Mouse (Mus musculus): ENCODE results near the gene Alk. TPM values are rescaled to one million over a fixed set of nuclear protein-coding genes. Genes with fewer than 3 reads are reported as not detected.

The Alk gene
- total and polyA plus RNA-seq, 2 experiments: not detected

DNA sequence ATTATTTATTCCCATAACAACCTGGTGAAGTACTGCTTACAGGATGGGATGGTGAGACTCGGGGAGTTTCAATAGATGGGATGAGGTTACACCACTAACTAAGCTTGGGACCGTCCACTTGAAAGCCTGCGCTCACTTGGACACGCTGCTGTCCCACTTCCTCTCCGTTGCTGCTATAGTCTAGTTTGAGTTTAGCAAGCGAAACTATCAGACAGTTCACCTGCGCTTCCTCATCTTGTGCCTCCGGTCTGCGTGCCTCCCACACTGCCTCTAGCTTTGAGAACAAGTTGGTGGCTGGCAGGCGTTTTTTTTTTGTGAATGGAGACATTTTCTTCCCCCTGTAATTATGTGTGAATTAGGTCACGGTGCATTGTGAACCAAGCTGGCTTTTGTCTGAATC, 639.8 kb downstream of the Alk start:
- H3K9ac ChIP-seq (ENCODE audit: low read depth, low read length): no peak overlapping the region
- no peaks in the 10 kb centered on the region for H3K27me3 ChIP-seq (ENCODE audit: control insufficient read depth, insufficient read depth, low read length)
- no peak for DNase-seq (ENCODE audit: extremely low read depth, low read depth, low spot score)
- H3K27ac ChIP-seq (replicated peaks; ENCODE audit: insufficient read depth, low read depth, low read length): no peak overlapping the region
- no peaks in the 10 kb centered on the region for H3K36me3 ChIP-seq (ENCODE audit: control insufficient read depth, insufficient read depth, low read length)
- WGBS: 72% methylated on average over 11 of the region's 11 CpGs
- no peaks in the 10 kb centered on the region for H3K4me1 ChIP-seq (ENCODE audit: control insufficient read depth, insufficient read depth, low read length)
- no peaks in the 10 kb centered on the region for H3K79me2 ChIP-seq (ENCODE audit: control insufficient read depth, insufficient read depth, low read length)
- no peak overlapping the region for H3K4me3 ChIP-seq (ENCODE audit: insufficient read depth, low read depth, low read length)
- TF ChIP-seq POLR2A (IDR thresholded peaks at IDR 0.05; ENCODE audit: extremely low read depth, insufficient read depth, low read length) (no peak), CTCF (IDR thresholded peaks at IDR 0.05; ENCODE audit: low read depth, low read length) (no peak)

DNA sequence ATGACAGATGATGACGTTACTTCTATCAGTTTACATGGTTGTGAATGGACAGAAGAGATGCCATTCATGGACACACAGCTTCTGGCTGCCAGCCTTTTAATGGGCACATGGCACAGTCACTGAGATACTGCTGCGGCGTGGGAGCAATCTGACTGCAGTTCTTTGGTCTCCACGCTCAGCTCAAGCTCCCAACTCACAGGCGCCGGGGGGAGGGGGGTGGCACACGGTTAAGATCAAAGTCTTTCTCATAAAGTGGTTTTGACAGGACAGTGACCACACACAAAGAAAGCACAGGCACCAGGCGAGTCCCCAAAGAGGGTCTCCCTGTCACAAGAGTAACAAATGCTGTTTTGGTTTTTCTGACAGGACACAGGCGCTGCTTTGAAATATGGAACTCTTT, 641.7 kb downstream of the Alk start:
- Histone ChIP-seq H3K27me3 (ENCODE audit: control insufficient read depth, insufficient read depth, low read length) (no peaks in the 10 kb centered on the region), H3K9ac (ENCODE audit: low read depth, low read length) (no peak overlapping the region), H3K79me2 (ENCODE audit: control insufficient read depth, insufficient read depth, low read length) (no peaks in the 10 kb centered on the region), H3K36me3 (ENCODE audit: control insufficient read depth, insufficient read depth, low read length) (no peaks in the 10 kb centered on the region), H3K4me3 (ENCODE audit: insufficient read depth, low read depth, low read length) (no peak overlapping the region), H3K27ac (replicated peaks; ENCODE audit: insufficient read depth, low read depth, low read length) (no peak overlapping the region), H3K4me1 (ENCODE audit: control insufficient read depth, insufficient read depth, low read length) (no peaks in the 10 kb centered on the region)
- TF ChIP-seq POLR2A (IDR thresholded peaks at IDR 0.05; ENCODE audit: extremely low read depth, insufficient read depth, low read length) (no peak), CTCF (IDR thresholded peaks at IDR 0.05; ENCODE audit: low read depth, low read length) (no peak)
- WGBS: 75% methylated on average over 9 of the region's 9 CpGs
- no peak for DNase-seq (ENCODE audit: extremely low read depth, low read depth, low spot score)

DNA sequence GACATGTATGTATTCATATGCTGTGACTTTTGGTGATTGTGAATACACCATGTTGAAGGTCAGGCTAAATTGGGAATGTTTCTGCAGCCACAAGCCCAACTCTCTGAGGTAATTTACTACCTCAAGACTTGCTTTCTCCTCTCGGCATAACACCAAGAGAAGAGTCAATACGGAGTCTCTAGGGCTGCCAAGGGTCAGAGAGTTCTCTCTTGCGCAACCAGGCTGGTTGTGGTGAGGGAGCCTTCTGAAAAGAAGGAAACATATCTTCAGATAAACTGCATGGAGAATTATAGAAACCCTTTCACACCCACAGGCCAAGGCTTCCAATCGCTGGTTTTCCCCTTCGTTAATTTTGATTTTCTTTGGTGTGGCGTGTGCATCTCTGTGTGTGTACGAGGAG, 649.4 kb downstream of the Alk start:
- Histone ChIP-seq H3K9ac (ENCODE audit: low read depth, low read length) (no peak overlapping the region), H3K36me3 (ENCODE audit: control insufficient read depth, insufficient read depth, low read length) (no peaks in the 10 kb centered on the region), H3K4me1 (ENCODE audit: control insufficient read depth, insufficient read depth, low read length) (no peaks in the 10 kb centered on the region), H3K4me3 (ENCODE audit: insufficient read depth, low read depth, low read length) (no peak overlapping the region), H3K27ac (replicated peaks; ENCODE audit: insufficient read depth, low read depth, low read length) (no peak overlapping the region), H3K79me2 (ENCODE audit: control insufficient read depth, insufficient read depth, low read length) (no peaks in the 10 kb centered on the region), H3K27me3 (ENCODE audit: control insufficient read depth, insufficient read depth, low read length) (no peaks in the 10 kb centered on the region)
- 69% methylated on average over 7 of the region's 7 CpGs for WGBS
- DNase-seq (ENCODE audit: extremely low read depth, low read depth, low spot score): peak; percentile 64
- no peak for TF ChIP-seq POLR2A (IDR thresholded peaks at IDR 0.05; ENCODE audit: extremely low read depth, insufficient read depth, low read length)

DNA sequence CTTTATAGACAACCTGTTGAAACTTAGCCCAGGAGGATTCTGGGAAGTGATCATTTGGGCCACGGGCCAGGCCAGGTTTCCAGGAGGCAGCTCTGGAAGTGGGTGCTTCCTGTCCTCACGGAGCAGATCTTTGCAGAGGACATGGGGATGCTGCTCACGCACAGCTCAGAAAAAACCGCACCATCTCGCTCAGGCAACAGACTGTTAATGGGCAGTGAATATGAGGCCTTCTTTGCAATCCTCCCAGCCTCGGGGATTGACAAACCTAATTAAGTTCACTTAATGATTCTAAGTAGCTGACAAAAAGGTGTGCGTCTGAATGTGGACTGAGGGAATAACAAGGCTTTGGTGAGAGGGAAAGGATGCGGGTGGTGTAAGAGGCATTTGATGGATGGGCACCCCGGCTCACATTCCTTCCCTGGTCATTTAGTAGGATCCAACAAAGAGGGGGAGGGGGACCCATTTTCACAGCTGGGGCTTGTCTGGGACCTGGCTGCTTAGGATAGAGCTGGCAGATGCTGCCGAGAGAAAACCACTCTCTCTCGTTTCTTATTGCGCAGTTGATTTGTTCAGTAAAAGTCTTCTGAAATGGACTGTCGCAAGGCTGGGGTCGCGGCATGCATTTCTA, 650.1 kb downstream of the Alk start:
- no peak for TF ChIP-seq CTCF (IDR thresholded peaks at IDR 0.05; ENCODE audit: low read depth, low read length)
- no peak for TF ChIP-seq POLR2A (IDR thresholded peaks at IDR 0.05; ENCODE audit: extremely low read depth, insufficient read depth, low read length)
- DNase-seq (ENCODE audit: extremely low read depth, low read depth, low spot score): peak; percentile 7
- Histone ChIP-seq H3K4me1 (ENCODE audit: control insufficient read depth, insufficient read depth, low read length) (no peaks in the 10 kb centered on the region), H3K9ac (ENCODE audit: low read depth, low read length) (no peak overlapping the region), H3K4me3 (ENCODE audit: insufficient read depth, low read depth, low read length) (no peak overlapping the region), H3K27ac (replicated peaks; ENCODE audit: insufficient read depth, low read depth, low read length) (no peak overlapping the region), H3K36me3 (ENCODE audit: control insufficient read depth, insufficient read depth, low read length) (no peaks in the 10 kb centered on the region), H3K79me2 (ENCODE audit: control insufficient read depth, insufficient read depth, low read length) (no peaks in the 10 kb centered on the region), H3K27me3 (ENCODE audit: control insufficient read depth, insufficient read depth, low read length) (no peaks in the 10 kb centered on the region)
- 78% methylated on average over 15 of the region's 15 CpGs for WGBS

DNA sequence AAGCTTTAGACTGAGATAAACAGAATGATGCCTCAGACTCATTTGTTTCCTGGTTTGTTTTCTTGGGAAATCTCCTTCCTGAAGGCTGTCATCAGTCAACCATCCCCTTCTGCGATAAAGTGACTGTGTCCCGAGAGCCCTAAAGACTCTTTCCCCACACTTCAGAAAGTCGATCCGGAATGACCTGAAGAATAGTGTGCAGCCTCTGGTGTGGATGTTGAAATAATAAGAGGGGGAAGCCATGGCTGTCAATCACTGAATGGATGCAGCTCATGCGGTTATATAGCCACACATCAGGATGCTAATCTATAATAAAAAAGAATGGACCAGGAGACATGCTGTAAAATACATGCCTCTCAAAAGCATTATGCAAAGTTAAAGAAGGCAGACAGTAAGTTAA, 653.5 kb downstream of the Alk start:
- 81% methylated on average over 5 of the region's 5 CpGs for WGBS
- no peak for DNase-seq (ENCODE audit: extremely low read depth, low read depth, low spot score)
- Histone ChIP-seq H3K27me3 (ENCODE audit: control insufficient read depth, insufficient read depth, low read length) (no peaks in the 10 kb centered on the region), H3K4me1 (ENCODE audit: control insufficient read depth, insufficient read depth, low read length) (no peaks in the 10 kb centered on the region), H3K79me2 (ENCODE audit: control insufficient read depth, insufficient read depth, low read length) (no peaks in the 10 kb centered on the region), H3K27ac (replicated peaks; ENCODE audit: insufficient read depth, low read depth, low read length) (no peak overlapping the region), H3K9ac (ENCODE audit: low read depth, low read length) (no peak overlapping the region), H3K4me3 (ENCODE audit: insufficient read depth, low read depth, low read length) (no peak overlapping the region), H3K36me3 (ENCODE audit: control insufficient read depth, insufficient read depth, low read length) (no peaks in the 10 kb centered on the region)
- TF ChIP-seq POLR2A (IDR thresholded peaks at IDR 0.05; ENCODE audit: extremely low read depth, insufficient read depth, low read length) (no peak), CTCF (IDR thresholded peaks at IDR 0.05; ENCODE audit: low read depth, low read length) (no peak)

DNA sequence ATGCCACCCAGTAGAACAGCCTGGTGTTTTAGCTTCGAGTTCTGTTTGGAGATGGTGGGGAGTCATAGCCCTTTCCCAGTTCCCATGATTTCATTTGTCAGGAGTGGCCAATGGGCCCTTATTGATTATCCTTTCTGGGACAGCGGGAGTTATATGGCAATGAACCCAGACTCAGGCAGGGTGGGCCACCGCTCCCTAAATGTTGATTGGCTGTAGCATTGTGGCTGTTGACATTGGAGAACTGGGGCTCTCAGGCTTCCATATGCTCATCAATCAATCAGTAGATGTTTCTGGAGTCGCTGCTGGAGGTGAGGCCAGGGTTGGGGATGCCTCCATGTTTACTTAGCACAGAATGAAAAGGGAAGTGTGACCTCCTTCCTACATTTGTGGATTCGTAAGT, 655.7 kb downstream of the Alk start:
- Histone ChIP-seq H3K79me2 (ENCODE audit: control insufficient read depth, insufficient read depth, low read length) (no peaks in the 10 kb centered on the region), H3K36me3 (ENCODE audit: control insufficient read depth, insufficient read depth, low read length) (no peaks in the 10 kb centered on the region), H3K9ac (ENCODE audit: low read depth, low read length) (no peak overlapping the region), H3K4me1 (ENCODE audit: control insufficient read depth, insufficient read depth, low read length) (no peaks in the 10 kb centered on the region), H3K4me3 (ENCODE audit: insufficient read depth, low read depth, low read length) (no peak overlapping the region), H3K27ac (replicated peaks; ENCODE audit: insufficient read depth, low read depth, low read length) (no peak overlapping the region), H3K27me3 (ENCODE audit: control insufficient read depth, insufficient read depth, low read length) (no peaks in the 10 kb centered on the region)
- 33% methylated on average over 5 of the region's 5 CpGs for WGBS
- no peak for DNase-seq (ENCODE audit: extremely low read depth, low read depth, low spot score)
- TF ChIP-seq CTCF (IDR thresholded peaks at IDR 0.05; ENCODE audit: low read depth, low read length) (no peak), POLR2A (IDR thresholded peaks at IDR 0.05; ENCODE audit: extremely low read depth, insufficient read depth, low read length) (no peak)
